ENCODE assay signal across 8 mouse cellular contexts in genomic region chr3:87971489-87972202, GRCm38 (mm10). TPM values are rescaled to one million over a fixed set of nuclear protein-coding genes. Genes with fewer than 3 reads are reported as not detected.
DNase-seq lines count a peak whose midpoint lies in the region; ATAC-seq and TF ChIP-seq lines count a peak whose summit lies in the region.

No protein-coding gene starts in this region.

- H3K79me3 ChIP-seq in C2C12 (ENCODE audit: low read depth) = peaks cover 46% of the 10 kb centered on the region

- peak; percentile 94 for DNase-seq in heart, adult 11 months
- DNase-seq in heart, postnatal 36 days = no peak
- DNase-seq in forebrain, embryonic 14.5 days (ENCODE audit: low spot score) = peak; percentile 48
- no peak for DNase-seq in liver, embryonic 14.5 days (ENCODE audit: low read depth in 3 of 3, low spot score in 3 of 3)
- no peak for DNase-seq in B cell, adult 2 months
- DNase-seq in adrenal gland, adult 2 months = no peak
- no peak for DNase-seq in left cerebral cortex, adult 9 months (ENCODE audit: low spot score in 2 of 2)

- TF ChIP-seq EP300 in liver, embryonic 14.5 days (IDR thresholded peaks at IDR 0.05; ENCODE audit: low read depth) = no peak

- H3K9me3 ChIP-seq in forebrain, embryonic 14.5 days (replicated peaks; ENCODE audit: control insufficient read depth, low read length) = no peaks in the 10 kb centered on the region
- no peaks in the 10 kb centered on the region for H3K9me3 ChIP-seq in liver, embryonic 14.5 days (ENCODE audit: control insufficient read depth, low read length)

- peak; percentile 15; the same call in 1 of the 2 replicates for ATAC-seq in forebrain, embryonic 14.5 days
- no peak for ATAC-seq in liver, embryonic 14.5 days (ENCODE audit: insufficient read depth)

- H3K36me3 ChIP-seq in C2C12 (ENCODE audit: control insufficient read depth, insufficient read depth) = peaks cover 36% of the 10 kb centered on the region
- H3K36me3 ChIP-seq in forebrain, embryonic 14.5 days (ENCODE audit: control insufficient read depth, insufficient read depth, low read length) = peaks cover 14% of the 10 kb centered on the region
- no peaks in the 10 kb centered on the region for H3K36me3 ChIP-seq in liver, embryonic 14.5 days (replicated peaks; ENCODE audit: control insufficient read depth, insufficient read depth, low read depth)

- H3K79me2 ChIP-seq in C2C12 (ENCODE audit: control insufficient read depth, insufficient read depth) = peaks cover 56% of the 10 kb centered on the region

- H3K27ac ChIP-seq in forebrain, embryonic 14.5 days (ENCODE audit: low read depth, low read length) = peak overlapping the region; percentile 94
- no peak overlapping the region for H3K27ac ChIP-seq in liver, embryonic 14.5 days

- TF ChIP-seq CTCF in C2C12 (IDR thresholded peaks at IDR 0.05; ENCODE audit: control insufficient read depth, insufficient read depth, insufficient read length) = no peak
- no peak for TF ChIP-seq CTCF in liver, embryonic 14.5 days (IDR thresholded peaks at IDR 0.05; ENCODE audit: low read depth)

- peak overlapping the region; percentile 84 for H3K9ac ChIP-seq in forebrain, embryonic 14.5 days (ENCODE audit: low read length)
- H3K9ac ChIP-seq in liver, embryonic 14.5 days (replicated peaks) = no peak overlapping the region

- H3K27me3 ChIP-seq in C2C12 (ENCODE audit: control insufficient read depth, insufficient read depth, insufficient read length) = no peaks in the 10 kb centered on the region
- no peaks in the 10 kb centered on the region for H3K27me3 ChIP-seq in forebrain, embryonic 14.5 days (replicated peaks; ENCODE audit: control insufficient read depth, insufficient read depth, low read length)
- peaks cover 34% of the 10 kb centered on the region for H3K27me3 ChIP-seq in liver, embryonic 14.5 days (ENCODE audit: control insufficient read depth, insufficient read depth, low read length)

- peaks cover 31% of the 10 kb centered on the region for H3K4me1 ChIP-seq in forebrain, embryonic 14.5 days (ENCODE audit: control insufficient read depth, insufficient read depth, low read length)
- H3K4me1 ChIP-seq in liver, embryonic 14.5 days (replicated peaks; ENCODE audit: control insufficient read depth in 2 of 2, insufficient read depth in 2 of 2, low read length in 1 of 2) = peaks cover 0 to 4% of the 10 kb centered on the region in 2 experiments; a peak in 1 of 4 replicates

- peak overlapping the region; percentile 85 for H3ac ChIP-seq in C2C12 (ENCODE audit: control insufficient read depth, insufficient read length, low read depth)

- intact Hi-C loops in heart, postnatal 36 days (cut with DNase I) = no loop called here

- under 1% methylated on average over 60 of the region's 60 CpGs for WGBS in forebrain, embryonic 14.5 days
- 2% methylated on average over 55 of the region's 60 CpGs for WGBS in liver, embryonic 14.5 days (ENCODE audit: insufficient replicate concordance)

- H3K4me3 ChIP-seq in C2C12 (ENCODE audit: insufficient read depth, poor library complexity, severe bottlenecking) = peak overlapping the region; percentile 72
- peak overlapping the region; percentile 67 for H3K4me3 ChIP-seq in forebrain, embryonic 14.5 days (ENCODE audit: low read depth, low read length)
- H3K4me3 ChIP-seq in liver, embryonic 14.5 days (ENCODE audit: insufficient read depth in 1 of 2, low read depth in 2 of 2, low read length in 2 of 2) = peak overlapping the region; percentile 17 to 40

- peak overlapping the region; percentile 94 for H3K4me2 ChIP-seq in forebrain, embryonic 14.5 days (ENCODE audit: low read length)
- peak overlapping the region; percentile 16 for H3K4me2 ChIP-seq in liver, embryonic 14.5 days (ENCODE audit: low read depth)

TF ChIP-seq in C2C12, 6 proteins besides CTCF, POLR2A, EP300 and RAD21:
- TF ChIP-seq MAX (IDR thresholded peaks at IDR 0.05) = no peak
- no peak for TF ChIP-seq USF1 (IDR thresholded peaks at IDR 0.05; ENCODE audit: low read depth)
- no peak for TF ChIP-seq FOSL1 (IDR thresholded peaks at IDR 0.05; ENCODE audit: insufficient read depth, low read length, poor library complexity, severe bottlenecking)
- no peak for TF ChIP-seq MYOD1 (IDR thresholded peaks at IDR 0.05; ENCODE audit: control insufficient read depth, insufficient read length, low read depth)
- TF ChIP-seq CEBPB (IDR thresholded peaks at IDR 0.05; ENCODE audit: low read depth) = no peak
- no peak for TF ChIP-seq MYOG (IDR thresholded peaks at IDR 0.05; ENCODE audit: control insufficient read depth, extremely low read depth, insufficient read length)

RNA-seq across cellular contexts. Expression of gene Nes, which starts 0.8 kb away (rescaled TPM):
- total RNA-seq in heart, postnatal 36 days (2021) = 10 to 100 TPM; 18.7 to 22.7 TPM
- polyA plus RNA-seq in C2C12 (2012; fragmentation: generic; extraction: Trizol) = 158 TPM
- 23.1 and 27.8 TPM in 2 replicates for polyA plus RNA-seq in forebrain, embryonic 14.5 days (2014; fragmentation: Nextera tagmentation; extraction: Ambion mirVana)
- 0.78 and 1.1 TPM in 2 replicates for polyA plus RNA-seq in liver, embryonic 14.5 days (2012; rRNA removed)
- 0.80 and 0.83 TPM in 2 replicates for polyA plus RNA-seq in liver, embryonic 14.5 days (2014; fragmentation: Nextera tagmentation; extraction: Ambion mirVana)
- total RNA-seq in adrenal gland, adult 2 months (2021) = 1 to 10 TPM; 7.0 to 9.2 TPM
- polyA plus RNA-seq in adrenal gland, adult 2 months (2012; rRNA removed) = 3.5 and 7.0 TPM in 2 replicates

RNA-seq across cellular contexts. Expression of gene Crabp2, which starts 23.2 kb away (rescaled TPM):
- total RNA-seq in heart, postnatal 36 days (2021) = not detected
- 14.4 TPM for polyA plus RNA-seq in C2C12 (2012; fragmentation: generic; extraction: Trizol)
- polyA plus RNA-seq in forebrain, embryonic 14.5 days (2014; fragmentation: Nextera tagmentation; extraction: Ambion mirVana) = 32.8 and 35.9 TPM in 2 replicates
- 0.17 and 0.23 TPM in 2 replicates for polyA plus RNA-seq in liver, embryonic 14.5 days (2012; rRNA removed)
- 0.10 and 0.15 TPM in 2 replicates for polyA plus RNA-seq in liver, embryonic 14.5 days (2014; fragmentation: Nextera tagmentation; extraction: Ambion mirVana)
- under 1 TPM; 0.52 to 0.72 TPM for total RNA-seq in adrenal gland, adult 2 months (2021)
- 0.47 TPM in 1 of 2 replicates, not detected in the other for polyA plus RNA-seq in adrenal gland, adult 2 months (2012; rRNA removed)

RNA-seq across cellular contexts. Expression of gene Bcan, which starts 28.4 kb away (rescaled TPM):
- total RNA-seq in heart, postnatal 36 days (2021) = under 1 TPM in 1 of 2 experiments, not detected in 1; 0.19 TPM
- 0.15 TPM for polyA plus RNA-seq in C2C12 (2012; fragmentation: generic; extraction: Trizol)
- polyA plus RNA-seq in forebrain, embryonic 14.5 days (2014; fragmentation: Nextera tagmentation; extraction: Ambion mirVana) = 13.5 and 21.9 TPM in 2 replicates
- 0.08 TPM in 1 of 2 replicates, not detected in the other for polyA plus RNA-seq in liver, embryonic 14.5 days (2012; rRNA removed)
- polyA plus RNA-seq in liver, embryonic 14.5 days (2014; fragmentation: Nextera tagmentation; extraction: Ambion mirVana) = not detected in 2 replicates
- total RNA-seq in adrenal gland, adult 2 months (2021) = 10 to 100 TPM; 52.6 to 54.9 TPM
- 127 and 132 TPM in 2 replicates for polyA plus RNA-seq in adrenal gland, adult 2 months (2012; rRNA removed)

RNA-seq across cellular contexts. Expression of gene Rrnad1, which starts 41.1 kb away (rescaled TPM):
- 1 to 10 TPM; 4.8 to 5.2 TPM for total RNA-seq in heart, postnatal 36 days (2021)
- 7.1 TPM for polyA plus RNA-seq in C2C12 (2012; fragmentation: generic; extraction: Trizol)
- 15.6 and 20.2 TPM in 2 replicates for polyA plus RNA-seq in forebrain, embryonic 14.5 days (2014; fragmentation: Nextera tagmentation; extraction: Ambion mirVana)
- polyA plus RNA-seq in liver, embryonic 14.5 days (2012; rRNA removed) = 8.9 and 9.2 TPM in 2 replicates
- polyA plus RNA-seq in liver, embryonic 14.5 days (2014; fragmentation: Nextera tagmentation; extraction: Ambion mirVana) = 3.5 and 3.6 TPM in 2 replicates
- total RNA-seq in adrenal gland, adult 2 months (2021) = 10 to 100 TPM; 13.1 to 16.3 TPM
- polyA plus RNA-seq in adrenal gland, adult 2 months (2012; rRNA removed) = 41.5 and 44.6 TPM in 2 replicates

RNA-seq across cellular contexts. Expression of gene Isg20l2, which starts 41.5 kb away (rescaled TPM):
- 10 to 100 TPM; 10.2 to 12.3 TPM for total RNA-seq in heart, postnatal 36 days (2021)
- polyA plus RNA-seq in C2C12 (2012; fragmentation: generic; extraction: Trizol) = 25.0 TPM
- polyA plus RNA-seq in forebrain, embryonic 14.5 days (2014; fragmentation: Nextera tagmentation; extraction: Ambion mirVana) = 17.9 and 20.0 TPM in 2 replicates
- 9.3 and 14.8 TPM in 2 replicates for polyA plus RNA-seq in liver, embryonic 14.5 days (2012; rRNA removed)
- 9.7 and 11.0 TPM in 2 replicates for polyA plus RNA-seq in liver, embryonic 14.5 days (2014; fragmentation: Nextera tagmentation; extraction: Ambion mirVana)
- 10 to 100 TPM; 16.3 to 21.4 TPM for total RNA-seq in adrenal gland, adult 2 months (2021)
- 9.4 and 9.7 TPM in 2 replicates for polyA plus RNA-seq in adrenal gland, adult 2 months (2012; rRNA removed)

Comparison
In these comparisons a context has a peak if more than half of its experiments do, and no peak if none do; other contexts are left out.
1. DNase-seq: peak in heart, adult 11 months (single experiment) and forebrain, embryonic 14.5 days (single experiment); none in heart, postnatal 36 days (0 of 2), liver, embryonic 14.5 days (0 of 3), B cell, adult 2 months (0 of 2), adrenal gland, adult 2 months (single experiment) and left cerebral cortex, adult 9 months (0 of 2).
2. RNA of gene Crabp2, which starts 23.2 kb away (polyA plus RNA-seq): 32.8 to 35.9 TPM in forebrain, embryonic 14.5 days and 14.4 TPM in C2C12 (single experiment); 0.10 to 0.23 TPM in liver, embryonic 14.5 days and 0.47 TPM in adrenal gland, adult 2 months; every median in the first group is over 10 times any median in the second.
3. RNA of gene Bcan, which starts 28.4 kb away (polyA plus RNA-seq): 127 to 132 TPM in adrenal gland, adult 2 months and 13.5 to 21.9 TPM in forebrain, embryonic 14.5 days; 0.15 TPM in C2C12 (single experiment) and 0.08 TPM in liver, embryonic 14.5 days; every median in the first group is over 10 times any median in the second.
4. Peak in every context shown above with its lines, with median percentiles within 50 percentile points of each other: H3K4me3 ChIP-seq.